Mouse (Mus musculus): ENCODE results near the gene Ppp1r35. TPM values are rescaled to one million over a fixed set of nuclear protein-coding genes. Genes with fewer than 3 reads are reported as not detected.
A peak's percentile ranks its signal among the peaks of the same experiment; 100 is the strongest.

The Ppp1r35 gene
- total and polyA plus RNA-seq, 2 experiments from 2014 or later: 10.4 to 24.0 TPM

- TF ChIP-seq CTCF (IDR thresholded peaks at IDR 0.05; ENCODE audit: low read depth) (no peak), EP300 (IDR thresholded peaks at IDR 0.05; ENCODE audit: low read depth) (no peak)
- ATAC-seq (ENCODE audit: insufficient read depth, low read depth) (peak; percentile 29), DNase-seq (ENCODE audit: low spot score) (no peak)
- WGBS: under 1% methylated on average over 56 of the region's 83 CpGs
- Histone ChIP-seq H3K4me3 (ENCODE audit: low read depth, low read length) (peak overlapping the region; percentile 97), H3K4me1 (ENCODE audit: control insufficient read depth, insufficient read depth) (peaks cover 30% of the 10 kb centered on the region), H3K27ac (ENCODE audit: low read depth) (peak overlapping the region; percentile 88), H3K27me3 (ENCODE audit: control insufficient read depth, insufficient read depth, low read length) (no peaks in the 10 kb centered on the region), H3K9ac (replicated peaks; ENCODE audit: low read depth, low read length) (peak overlapping the region; percentile 90), H3K4me2 (ENCODE audit: low read depth, low read length) (peak overlapping the region; percentile 92), H3K9me3 (replicated peaks; ENCODE audit: control insufficient read depth, low read length) (no peaks in the 10 kb centered on the region), H3K36me3 (replicated peaks; ENCODE audit: control insufficient read depth, insufficient read depth, low read length) (peaks cover 40% of the 10 kb centered on the region)
Measured at GRCm38 (mm10) chr5:137779053-137779933, 644 bp downstream of the Ppp1r35 start.

- Histone ChIP-seq H3K36me3 (replicated peaks; ENCODE audit: control insufficient read depth, insufficient read depth, low read length) (peaks cover 42% of the 10 kb centered on the region), H3K27me3 (ENCODE audit: control insufficient read depth, insufficient read depth, low read length) (no peaks in the 10 kb centered on the region), H3K9ac (replicated peaks; ENCODE audit: low read depth, low read length) (no peak overlapping the region), H3K27ac (ENCODE audit: low read depth) (no peak overlapping the region), H3K4me1 (ENCODE audit: control insufficient read depth, insufficient read depth) (peaks cover 35% of the 10 kb centered on the region), H3K4me2 (ENCODE audit: low read depth, low read length) (no peak overlapping the region), H3K9me3 (replicated peaks; ENCODE audit: control insufficient read depth, low read length) (no peaks in the 10 kb centered on the region), H3K4me3 (ENCODE audit: low read depth, low read length) (no peak overlapping the region)
- ATAC-seq (ENCODE audit: insufficient read depth, low read depth) (no peak), DNase-seq (ENCODE audit: low spot score) (no peak)
- no peak for TF ChIP-seq CTCF (IDR thresholded peaks at IDR 0.05; ENCODE audit: low read depth)
- TF ChIP-seq EP300 (IDR thresholded peaks at IDR 0.05; ENCODE audit: low read depth): no peak
- 92% methylated on average over 7 of the region's 7 CpGs for WGBS
Measured at GRCm38 (mm10) chr5:137781661-137782060, 3.0 kb downstream of the Ppp1r35 start.

GRCm38 (mm10) chr5:137782776-137783522 lies 4.3 kb downstream of the Ppp1r35 start:
- H3K4me3 ChIP-seq (ENCODE audit: low read depth, low read length): no peak overlapping the region
- TF ChIP-seq EP300 (IDR thresholded peaks at IDR 0.05; ENCODE audit: low read depth) (no peak), CTCF (IDR thresholded peaks at IDR 0.05; ENCODE audit: low read depth) (no peak)
- ATAC-seq (ENCODE audit: insufficient read depth, low read depth): no peak
- 80% methylated on average over 13 of the region's 13 CpGs for WGBS
- peaks cover 42% of the 10 kb centered on the region for H3K36me3 ChIP-seq (replicated peaks; ENCODE audit: control insufficient read depth, insufficient read depth, low read length)
- peak overlapping the region; percentile 32; the same call in 1 of the 2 replicates for H3K9ac ChIP-seq (replicated peaks; ENCODE audit: low read depth, low read length)
- H3K4me1 ChIP-seq (ENCODE audit: control insufficient read depth, insufficient read depth): peaks cover 35% of the 10 kb centered on the region
- H3K4me2 ChIP-seq (ENCODE audit: low read depth, low read length): peak overlapping the region; percentile 98; the same call in 1 of the 2 replicates
- H3K9me3 ChIP-seq (replicated peaks; ENCODE audit: control insufficient read depth, low read length): no peaks in the 10 kb centered on the region
- H3K27ac ChIP-seq (ENCODE audit: low read depth): no peak overlapping the region
- DNase-seq (ENCODE audit: low spot score): no peak
- H3K27me3 ChIP-seq (ENCODE audit: control insufficient read depth, insufficient read depth, low read length): no peaks in the 10 kb centered on the region

GRCm38 (mm10) chr5:137783901-137784540 lies 5.4 kb downstream of the Ppp1r35 start:
- H3K9me3 ChIP-seq (replicated peaks; ENCODE audit: control insufficient read depth, low read length): no peaks in the 10 kb centered on the region
- peaks cover 34% of the 10 kb centered on the region for H3K4me1 ChIP-seq (ENCODE audit: control insufficient read depth, insufficient read depth)
- H3K9ac ChIP-seq (replicated peaks; ENCODE audit: low read depth, low read length): peak overlapping the region; percentile 93
- no peaks in the 10 kb centered on the region for H3K27me3 ChIP-seq (ENCODE audit: control insufficient read depth, insufficient read depth, low read length)
- H3K36me3 ChIP-seq (replicated peaks; ENCODE audit: control insufficient read depth, insufficient read depth, low read length): peaks cover 42% of the 10 kb centered on the region
- TF ChIP-seq EP300 (IDR thresholded peaks at IDR 0.05; ENCODE audit: low read depth) (no peak), CTCF (IDR thresholded peaks at IDR 0.05; ENCODE audit: low read depth) (no peak)
- 53% methylated on average over 9 of the region's 9 CpGs for WGBS
- ATAC-seq (ENCODE audit: insufficient read depth, low read depth) (no peak), DNase-seq (ENCODE audit: low spot score) (no peak)
- H3K4me2 ChIP-seq (ENCODE audit: low read depth, low read length): peak overlapping the region; percentile 98
- no peak overlapping the region for H3K27ac ChIP-seq (ENCODE audit: low read depth)
- H3K4me3 ChIP-seq (ENCODE audit: low read depth, low read length): peak overlapping the region; percentile 95

DNA sequence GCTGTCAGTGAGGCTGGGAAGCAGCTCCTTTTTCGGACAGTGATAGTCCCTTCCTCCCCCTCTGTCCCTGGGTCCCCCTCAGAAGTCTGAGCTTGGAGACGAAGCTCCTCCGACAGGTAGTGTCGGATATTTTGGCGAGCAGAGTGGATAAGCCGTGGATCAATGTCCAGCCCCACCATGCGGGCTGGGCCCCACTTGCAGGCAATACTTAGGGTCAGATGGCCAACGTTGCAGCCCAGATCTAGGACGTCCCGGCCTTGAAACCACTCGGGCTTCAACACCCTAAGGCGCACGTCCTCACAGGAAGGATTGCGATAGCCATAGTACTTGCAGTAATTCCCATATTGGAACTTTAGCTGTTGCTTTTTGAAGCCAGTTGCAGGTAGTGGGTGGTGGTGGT lies 5.9 kb downstream of the Ppp1r35 start:
- H3K4me1 ChIP-seq (ENCODE audit: control insufficient read depth, insufficient read depth): peaks cover 32% of the 10 kb centered on the region
- no peak for ATAC-seq (ENCODE audit: insufficient read depth, low read depth)
- TF ChIP-seq EP300 (IDR thresholded peaks at IDR 0.05; ENCODE audit: low read depth) (no peak), CTCF (IDR thresholded peaks at IDR 0.05; ENCODE audit: low read depth) (no peak)
- no peak for DNase-seq (ENCODE audit: low spot score)
- H3K4me3 ChIP-seq (ENCODE audit: low read depth, low read length): peak overlapping the region; percentile 95
- H3K9ac ChIP-seq (replicated peaks; ENCODE audit: low read depth, low read length): peak overlapping the region; percentile 93
- H3K27ac ChIP-seq (ENCODE audit: low read depth): no peak overlapping the region
- no peaks in the 10 kb centered on the region for H3K27me3 ChIP-seq (ENCODE audit: control insufficient read depth, insufficient read depth, low read length)
- H3K9me3 ChIP-seq (replicated peaks; ENCODE audit: control insufficient read depth, low read length): no peaks in the 10 kb centered on the region
- H3K4me2 ChIP-seq (ENCODE audit: low read depth, low read length): peak overlapping the region; percentile 98
- peaks cover 42% of the 10 kb centered on the region for H3K36me3 ChIP-seq (replicated peaks; ENCODE audit: control insufficient read depth, insufficient read depth, low read length)
- WGBS: 69% methylated on average over 14 of the region's 14 CpGs
